8 mouse cellular contexts compared by ENCODE assay signal in genomic region chr9:105693854-105694253, GRCm38 (mm10). TPM values are rescaled to one million over a fixed set of nuclear protein-coding genes. Genes with fewer than 3 reads are reported as not detected.
DNase-seq lines count a peak whose midpoint lies in the region; TF ChIP-seq lines count a peak whose summit lies in the region.

No protein-coding gene starts in this region.

- H3K36me3 ChIP-seq in ES-Bruce4 (ENCODE audit: control insufficient read depth, insufficient read depth, low read length, poor library complexity, severe bottlenecking) = no peaks in the 10 kb centered on the region
- peaks cover 7% of the 10 kb centered on the region for H3K36me3 ChIP-seq in embryonic facial prominence, embryonic 10.5 days (replicated peaks)

- intact Hi-C loops in heart, postnatal 10 days (cut with DNase I) = loop anchor here (1.0 to 2.0 kb wide), 4 partner anchors 164 to 419 kb away; no protein-coding TSS in a partner anchor

- H3K27ac ChIP-seq in ES-Bruce4 (ENCODE audit: insufficient read depth, low read length) = no peak overlapping the region
- no peak overlapping the region for H3K27ac ChIP-seq in embryonic facial prominence, embryonic 10.5 days (replicated peaks)
- H3K27ac ChIP-seq in layer of hippocampus, adult 2 months = no peak overlapping the region

- DNase-seq in adrenal gland, postnatal 10 days = peak; percentile 95
- DNase-seq in embryonic facial prominence, embryonic 10.5 days (ENCODE audit: low spot score) = peak; percentile 89
- DNase-seq in heart, postnatal 10 days = peak; percentile 89 to 94
- DNase-seq in layer of hippocampus, adult 2 months (ENCODE audit: low spot score in 2 of 2) = peak in 1 of 2 experiments; percentile 68
- peak; percentile 75 for DNase-seq in lung, postnatal 25 days (ENCODE audit: low spot score)
- peak; percentile 44 to 52 for DNase-seq in right cerebral cortex, postnatal 36 days (ENCODE audit: low spot score in 2 of 2)
- peak; percentile 68 for DNase-seq in yolk sac, embryonic 10.5 days (ENCODE audit: low spot score)

- no peak for TF ChIP-seq POLR2A in ES-Bruce4 (IDR thresholded peaks at IDR 0.05; ENCODE audit: insufficient read depth, low read length)

- H3K4me1 ChIP-seq in ES-Bruce4 (ENCODE audit: control insufficient read depth, insufficient read depth, low read length) = no peaks in the 10 kb centered on the region
- no peaks in the 10 kb centered on the region for H3K4me1 ChIP-seq in embryonic facial prominence, embryonic 10.5 days

- TF ChIP-seq EP300 in ES-Bruce4 (IDR thresholded peaks at IDR 0.05; ENCODE audit: insufficient read depth, low read depth, low read length) = no peak

- H3K4me3 ChIP-seq in ES-Bruce4 (ENCODE audit: low read depth, low read length) = no peak overlapping the region
- no peak overlapping the region for H3K4me3 ChIP-seq in embryonic facial prominence, embryonic 10.5 days
- H3K4me3 ChIP-seq in layer of hippocampus, adult 2 months = no peak overlapping the region

- H3K9ac ChIP-seq in ES-Bruce4 (ENCODE audit: low read depth, poor library complexity, severe bottlenecking) = no peak overlapping the region

- TF ChIP-seq CTCF in ES-Bruce4 (IDR thresholded peaks at IDR 0.05; ENCODE audit: low read depth, low read length) = peak; percentile 74
- peak; percentile 87 for TF ChIP-seq CTCF in layer of hippocampus, adult 2 months (conservative IDR thresholded peaks at IDR 0.05)

- WGBS in embryonic facial prominence, embryonic 10.5 days = 3% methylated on average over 5 of the region's 5 CpGs

- no peaks in the 10 kb centered on the region for H3K9me3 ChIP-seq in ES-Bruce4 (replicated peaks; ENCODE audit: control insufficient read depth, insufficient read depth, low read length, poor library complexity, severe bottlenecking)
- no peaks in the 10 kb centered on the region for H3K9me3 ChIP-seq in embryonic facial prominence, embryonic 10.5 days

- H3K27me3 ChIP-seq in ES-Bruce4 (ENCODE audit: control insufficient read depth, insufficient read depth, low read length, poor library complexity, severe bottlenecking) = no peaks in the 10 kb centered on the region
- no peaks in the 10 kb centered on the region for H3K27me3 ChIP-seq in embryonic facial prominence, embryonic 10.5 days (replicated peaks; ENCODE audit: low read depth, poor library complexity, severe bottlenecking)

RNA-seq across cellular contexts. Expression of gene Pik3r4, which starts 51.1 kb away (rescaled TPM):
- polyA plus RNA-seq in ES-Bruce4 (2011; ENCODE audit: insufficient read depth, insufficient read length, low read depth, missing spikeins) = 29.7 and 31.9 TPM in 2 replicates
- total RNA-seq in adrenal gland, postnatal 10 days (2021) = 10 to 100 TPM; 26.3 to 33.5 TPM
- 22.9 and 23.0 TPM in 2 replicates for polyA plus RNA-seq in embryonic facial prominence, embryonic 10.5 days (2016; fragmentation: Nextera tagmentation; extraction: Ambion mirVana)
- total RNA-seq in heart, postnatal 10 days (2021) = 10 to 100 TPM; 23.0 to 26.1 TPM
- total RNA-seq in layer of hippocampus, adult 2 months (2021) = 10 to 100 TPM; 46.2 to 48.4 TPM
